Mouse (Mus musculus) ES-CJ7 (cell line): ENCODE measurements around the gene Cst7.
"Not testable (repeated sequence)": the region's sequence is repeated elsewhere in the genome, so short reads cannot be mapped to it uniquely, and the experiment has no call there.

Experiments used
- DNase-seq: peaks from one replicate; pipeline ENCODE4 v3.0.0; 2011; ENCODE audit warnings: low read depth, low spot score

The Cst7 gene

DNA sequence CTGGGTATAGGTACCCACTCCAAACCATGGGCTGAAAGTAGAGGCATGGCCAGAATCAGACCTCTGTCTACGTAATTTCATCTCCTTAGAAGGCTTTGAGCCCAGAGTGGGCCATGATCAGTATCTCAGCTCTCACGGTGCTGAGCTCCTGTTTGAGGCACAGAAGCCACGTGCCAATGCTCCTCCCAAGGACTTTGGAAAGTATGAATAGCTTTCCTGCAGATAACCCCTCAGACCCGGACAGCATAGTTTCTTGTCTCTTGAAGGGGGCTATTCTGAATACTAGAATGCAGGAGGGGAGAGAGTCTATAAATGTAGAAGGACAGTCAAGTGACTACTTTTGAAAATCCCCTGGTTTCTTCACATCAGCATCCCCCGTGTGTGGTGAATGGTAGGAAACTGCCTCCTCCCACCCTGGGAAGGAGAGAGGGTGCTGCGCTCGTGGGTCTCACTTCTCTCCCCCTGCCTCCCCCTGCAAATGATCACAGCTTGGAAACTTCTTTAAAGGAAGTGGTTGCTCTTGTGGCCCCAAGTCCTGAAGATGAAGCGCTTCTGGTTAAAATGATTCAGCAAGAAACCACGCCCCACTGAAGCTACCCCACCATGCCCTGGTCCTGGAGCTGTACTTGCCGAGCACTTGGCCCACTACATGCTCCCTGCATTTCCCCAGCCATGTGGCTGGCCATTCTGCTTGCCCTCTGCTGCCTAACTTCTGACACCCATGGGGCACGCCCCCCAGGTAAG is at the start of gene Cst7:
Gene Cst7 (plus strand): TSS at position 569 of the 744 bp plus-strand sequence.
- no peak for DNase-seq

DNA sequence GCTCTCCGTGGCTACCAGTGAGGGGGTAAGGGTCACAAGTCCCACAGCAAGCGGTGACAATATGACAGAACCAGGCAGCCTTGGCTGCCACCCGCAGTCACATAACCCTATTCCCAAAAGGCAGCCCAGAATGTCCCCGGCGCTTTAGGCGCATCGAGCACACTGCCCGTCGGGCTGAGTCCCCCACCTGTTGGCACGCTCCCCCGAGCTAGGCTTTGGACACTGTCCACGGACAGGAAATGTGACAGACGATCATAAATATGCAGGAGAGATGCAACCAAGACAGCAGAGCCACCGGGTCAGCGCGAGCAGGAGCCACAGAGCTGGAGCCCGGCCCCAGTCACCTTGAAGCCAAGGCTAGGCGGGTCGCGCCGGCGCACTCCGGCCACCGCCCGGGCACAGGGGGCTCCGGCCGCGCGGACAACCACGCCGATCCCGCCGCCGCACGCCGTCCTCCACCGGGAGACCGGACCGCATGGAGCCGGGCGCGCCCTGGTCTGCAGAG is 44.5 kb upstream of the Cst7 start:
- peak; percentile 12 for DNase-seq

DNA sequence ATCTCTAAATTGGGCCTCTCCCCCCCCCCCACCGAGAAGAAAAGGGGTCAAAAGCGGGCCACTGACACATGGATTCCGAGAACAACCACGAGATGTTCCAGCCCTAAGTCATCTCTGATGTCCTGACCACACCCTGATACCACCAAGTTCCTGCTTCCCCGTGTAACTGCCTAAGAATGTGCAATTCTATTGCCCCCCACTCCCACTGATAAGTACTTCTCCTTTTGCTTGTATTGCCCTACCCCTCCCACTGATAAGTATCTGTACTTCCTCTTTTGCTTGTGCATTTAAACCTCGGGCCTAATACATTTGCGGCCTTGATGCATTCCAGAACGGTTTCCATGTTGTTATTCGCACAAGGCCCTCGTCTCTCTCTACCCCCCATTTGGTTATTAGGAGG is 20.6 kb upstream of the Cst7 start:
- DNase-seq = not testable (repeated sequence)

DNA sequence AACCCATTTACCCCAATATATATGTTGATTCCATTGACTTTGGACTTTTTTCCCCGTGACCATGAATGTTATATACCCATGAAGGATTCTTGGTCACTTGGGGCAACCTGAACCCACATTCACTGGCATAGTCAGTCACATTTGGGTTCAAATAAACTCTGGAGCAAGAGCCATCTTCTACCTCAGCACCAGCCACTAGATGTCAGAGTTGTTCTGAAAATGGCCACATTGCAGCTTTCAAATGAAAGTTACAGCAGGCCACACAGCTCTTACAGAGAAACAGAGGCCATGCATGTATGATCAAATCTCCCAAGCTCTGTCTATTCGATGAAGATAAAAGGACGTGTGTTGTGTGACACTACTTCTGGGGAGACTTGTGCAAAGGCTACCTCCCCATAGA is 11.6 kb upstream of the Cst7 start:
- DNase-seq = peak; percentile 44

DNA sequence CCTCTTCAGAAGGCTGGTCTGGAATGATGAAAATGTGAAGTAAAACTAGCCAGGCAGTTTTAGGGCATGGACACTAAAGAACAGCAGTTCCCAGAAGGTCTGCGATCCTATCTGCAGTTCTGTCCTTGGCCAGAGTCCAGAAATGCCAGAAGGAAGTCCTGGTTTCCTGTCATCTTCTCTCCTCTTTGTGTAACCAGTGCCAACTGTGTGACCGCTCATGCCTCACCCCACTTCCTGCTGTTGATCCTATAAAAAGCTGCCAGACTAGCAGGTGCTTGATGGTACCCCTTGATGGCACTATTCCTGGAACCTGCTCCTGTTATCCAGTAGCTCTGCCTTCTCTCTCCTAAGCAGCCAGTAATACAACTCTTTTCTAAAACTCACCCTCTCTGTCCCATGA is 3.2 kb upstream of the Cst7 start:
- DNase-seq = no peak

DNA sequence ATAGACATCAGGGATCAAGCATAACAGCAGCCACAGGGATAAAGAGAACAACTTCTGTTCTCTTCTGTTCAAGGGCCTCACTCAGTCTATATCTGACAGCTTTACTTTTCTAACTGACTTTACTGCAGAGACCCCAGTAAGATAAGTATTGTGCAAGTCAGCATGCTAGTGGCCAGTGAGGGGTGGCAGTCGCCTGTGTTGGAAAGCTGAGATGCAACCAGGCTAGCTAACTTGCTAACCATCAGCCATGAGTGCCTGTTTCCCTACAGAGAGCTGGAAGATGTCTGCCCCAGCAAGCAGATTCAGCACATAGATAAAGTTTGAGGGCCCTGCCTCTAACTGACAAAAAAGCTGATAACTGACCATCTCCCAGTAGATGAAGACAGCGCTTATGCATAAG is 546 bp downstream of the Cst7 start:
- no peak for DNase-seq

DNA sequence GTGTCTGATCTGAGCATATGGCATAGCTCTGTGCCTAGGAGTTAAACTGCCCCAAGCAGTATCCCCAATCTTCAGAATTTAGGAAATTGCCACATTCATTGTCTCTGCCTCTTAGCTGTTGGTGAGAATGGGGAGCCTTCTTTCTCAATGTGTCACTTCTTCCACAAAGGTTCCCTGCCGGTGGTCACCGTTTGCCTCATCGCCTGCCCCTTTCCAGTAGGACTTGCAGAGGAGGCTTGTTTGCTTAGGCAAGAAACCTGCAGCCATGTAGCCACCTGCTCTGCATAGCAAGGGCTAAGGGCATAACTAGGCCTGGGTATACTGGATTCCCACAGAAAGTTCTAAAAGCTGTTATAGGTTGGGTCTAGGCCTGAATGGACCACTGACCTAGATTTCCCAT is 2.2 kb downstream of the Cst7 start:
- no peak for DNase-seq

DNA sequence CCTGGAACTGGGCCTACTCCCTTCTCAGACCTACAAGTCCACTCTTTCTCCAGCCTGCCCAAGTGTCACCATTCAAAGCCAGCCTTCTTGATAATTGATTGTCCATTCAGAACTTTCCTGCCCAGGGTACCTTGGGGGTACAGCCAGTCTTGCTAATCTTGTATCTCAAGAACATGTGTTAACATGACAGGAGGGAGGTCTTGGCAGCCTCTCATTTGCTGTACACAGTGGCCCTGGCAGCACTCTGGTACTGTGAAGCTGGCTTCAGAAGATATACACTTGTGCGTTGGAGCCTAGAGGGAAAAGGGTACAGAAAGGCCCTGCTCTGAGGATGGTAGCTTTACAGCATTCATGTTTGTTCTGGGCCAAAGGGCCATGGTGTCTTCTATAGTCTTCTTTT is 6.0 kb downstream of the Cst7 start:
- DNase-seq = no peak

DNA sequence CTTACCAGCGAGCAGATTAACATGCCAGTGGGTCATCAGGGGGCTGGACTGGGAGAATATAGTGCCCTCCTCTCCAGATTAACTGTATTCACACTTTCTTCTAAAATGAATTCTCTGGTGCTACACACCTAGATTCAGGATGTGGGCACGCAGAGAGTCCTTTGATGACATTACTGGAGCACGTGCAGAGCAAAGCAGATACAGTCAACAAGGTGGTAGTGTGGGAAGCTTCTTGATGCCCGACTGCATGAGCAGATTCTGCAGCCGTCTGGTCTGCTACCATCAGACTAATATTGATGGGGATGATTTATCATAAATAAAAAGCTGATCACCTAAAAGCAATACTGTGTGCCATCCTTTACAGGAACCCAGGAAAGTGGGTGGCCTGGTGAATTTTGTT is 8.4 kb downstream of the Cst7 start:
- DNase-seq = no peak

DNA sequence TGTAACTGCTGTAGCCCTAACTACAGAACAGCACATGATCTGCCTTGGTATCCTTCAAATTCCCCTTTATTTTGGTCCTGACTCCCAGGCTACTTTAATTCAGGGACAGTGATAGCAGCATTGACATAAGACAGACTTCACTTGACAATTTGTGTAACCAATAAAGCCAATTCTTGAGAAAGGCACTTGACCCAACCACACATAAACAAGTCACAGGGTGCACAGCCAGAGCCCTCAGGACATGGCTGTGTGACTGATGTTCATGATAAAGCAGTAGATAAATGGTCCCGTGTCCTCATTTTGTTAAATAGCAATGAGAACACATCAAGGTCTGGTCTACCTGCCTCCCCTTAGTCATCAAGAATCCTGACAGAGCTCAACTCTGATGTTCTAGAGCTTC is 9.4 kb downstream of the Cst7 start:
- no peak for DNase-seq

DNA sequence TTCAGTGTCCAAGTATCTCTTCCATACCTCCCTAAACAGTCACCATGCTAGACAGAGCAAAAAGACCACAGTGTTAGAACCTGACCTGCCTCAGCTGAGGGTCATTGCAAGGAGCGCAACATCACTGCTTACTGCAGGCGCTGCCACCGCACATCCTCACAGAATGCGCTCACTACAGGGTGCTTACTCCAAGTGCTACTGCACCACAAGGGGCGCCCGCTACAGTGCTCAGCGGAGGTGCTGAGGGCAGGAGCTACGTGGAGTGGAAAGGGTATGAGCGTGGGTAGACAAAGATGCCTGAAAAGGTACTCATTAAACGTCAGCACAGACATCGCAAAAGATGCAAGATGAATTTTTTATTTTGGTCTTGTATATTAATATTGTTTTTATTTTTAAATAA is 18.9 kb downstream of the Cst7 start:
- peak; percentile 61 for DNase-seq

DNA sequence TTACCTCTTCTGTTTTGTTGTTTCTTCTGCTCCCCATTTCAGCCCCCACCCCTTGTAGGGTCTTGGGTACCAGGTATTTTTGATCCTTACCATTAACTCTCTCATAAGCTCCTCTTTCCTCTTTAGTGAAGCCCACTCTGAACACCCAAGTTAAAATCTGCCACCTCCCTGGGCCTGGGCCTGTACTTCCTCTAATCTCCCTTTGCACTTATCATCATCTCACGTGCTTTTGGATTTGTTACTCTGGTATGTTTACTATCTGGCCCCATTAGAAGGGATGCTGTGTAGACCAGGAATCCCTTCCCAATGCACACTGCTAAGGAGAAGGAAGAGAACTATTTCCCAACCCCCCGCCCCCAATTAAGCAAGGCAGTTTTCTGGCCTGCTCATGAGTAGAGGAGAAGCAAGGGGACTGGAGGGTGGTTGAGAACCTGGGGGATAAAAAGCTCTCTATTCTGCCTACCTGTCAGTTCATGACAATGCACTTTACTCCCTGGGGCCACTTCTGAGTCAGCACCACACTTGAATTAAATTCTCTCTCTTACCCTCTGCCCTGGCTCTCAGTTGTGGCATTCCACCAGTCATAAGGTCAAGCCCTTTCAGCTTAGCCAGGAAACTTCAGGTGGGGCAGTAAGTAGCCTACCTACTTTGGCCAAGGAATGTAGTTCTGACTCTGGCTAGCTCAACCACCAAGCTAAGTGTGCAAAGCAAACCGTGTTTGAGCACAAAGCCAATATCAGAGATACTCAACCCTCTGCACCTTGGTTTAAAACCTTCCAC is 25.4 kb downstream of the Cst7 start:
- no peak for DNase-seq

DNA sequence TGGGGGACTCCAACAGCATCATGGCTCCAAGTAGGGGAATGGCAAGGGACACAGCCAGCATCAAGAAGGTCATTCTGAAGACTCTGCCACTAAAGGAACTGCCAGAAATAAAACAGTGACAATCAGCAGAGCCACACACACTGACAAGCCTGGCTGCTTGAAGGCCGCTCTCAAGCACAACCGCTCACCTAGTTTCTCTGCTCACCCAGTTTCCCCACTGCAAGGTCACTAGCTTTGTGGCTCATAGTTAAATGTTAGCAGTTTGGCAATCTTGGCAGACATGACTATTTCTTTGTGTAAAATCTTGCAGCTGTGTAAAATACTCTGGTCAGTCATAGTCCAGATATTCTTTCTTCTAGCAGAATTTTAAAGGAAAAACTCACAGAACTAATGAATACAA is 30.0 kb downstream of the Cst7 start:
- no peak for DNase-seq

DNA sequence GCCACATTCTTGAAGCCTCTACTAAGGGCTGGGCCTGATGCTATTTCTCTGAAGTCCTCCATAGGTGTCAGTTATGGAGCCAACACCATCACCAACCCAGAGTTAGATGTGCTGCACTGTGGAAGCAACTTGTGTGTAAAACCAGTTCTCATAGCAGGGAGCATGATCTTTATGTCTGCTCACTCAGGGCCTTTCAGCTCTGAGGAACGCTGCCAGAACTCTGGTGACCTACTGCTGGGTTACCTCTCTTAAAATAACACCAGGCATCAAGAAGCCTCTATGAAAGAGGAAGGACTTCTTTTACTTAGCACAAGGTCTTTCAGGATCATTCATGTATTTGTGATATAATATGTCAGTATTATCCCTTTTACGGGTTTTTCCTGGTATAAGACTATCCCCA is 32.0 kb downstream of the Cst7 start:
- no peak for DNase-seq

DNA sequence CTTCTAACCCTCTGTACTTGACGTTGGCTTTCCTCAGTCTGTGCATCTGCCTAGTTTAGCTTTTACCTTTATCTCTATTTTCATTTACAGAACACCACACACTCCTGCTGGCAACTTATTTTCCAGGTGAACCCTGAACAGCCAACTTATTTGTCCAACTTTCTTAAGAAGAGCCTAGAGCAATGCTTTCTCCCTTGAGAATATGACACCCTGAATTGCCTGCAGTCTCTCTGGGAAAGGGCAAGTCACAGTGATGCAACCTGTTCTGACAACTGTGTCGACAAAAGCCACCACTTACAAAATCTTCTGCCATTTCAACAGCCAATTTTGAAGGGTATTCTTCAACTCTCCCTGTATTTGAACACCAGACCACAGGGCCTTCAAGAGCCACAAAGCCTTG is 34.6 kb downstream of the Cst7 start:
- DNase-seq = no peak

DNA sequence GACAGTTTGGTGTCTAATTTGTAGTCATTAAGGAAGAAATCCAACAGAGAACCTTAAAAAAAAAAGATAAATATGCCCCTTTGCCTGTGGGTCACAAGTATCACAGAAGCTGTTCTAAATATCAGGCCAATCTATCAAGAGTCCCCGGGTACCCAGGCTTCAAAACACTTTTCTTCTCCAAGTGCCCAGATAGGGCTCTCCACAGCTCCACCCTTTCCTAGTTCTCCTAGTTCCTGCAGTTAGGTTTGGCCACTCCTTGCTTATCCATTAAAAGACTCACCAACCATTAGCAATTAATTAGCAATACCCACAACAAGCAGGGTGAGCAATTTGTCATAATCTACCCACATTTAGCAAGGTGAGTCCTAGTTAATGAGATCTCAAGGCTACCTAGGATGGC is 36.9 kb downstream of the Cst7 start:
- no peak for DNase-seq

DNA sequence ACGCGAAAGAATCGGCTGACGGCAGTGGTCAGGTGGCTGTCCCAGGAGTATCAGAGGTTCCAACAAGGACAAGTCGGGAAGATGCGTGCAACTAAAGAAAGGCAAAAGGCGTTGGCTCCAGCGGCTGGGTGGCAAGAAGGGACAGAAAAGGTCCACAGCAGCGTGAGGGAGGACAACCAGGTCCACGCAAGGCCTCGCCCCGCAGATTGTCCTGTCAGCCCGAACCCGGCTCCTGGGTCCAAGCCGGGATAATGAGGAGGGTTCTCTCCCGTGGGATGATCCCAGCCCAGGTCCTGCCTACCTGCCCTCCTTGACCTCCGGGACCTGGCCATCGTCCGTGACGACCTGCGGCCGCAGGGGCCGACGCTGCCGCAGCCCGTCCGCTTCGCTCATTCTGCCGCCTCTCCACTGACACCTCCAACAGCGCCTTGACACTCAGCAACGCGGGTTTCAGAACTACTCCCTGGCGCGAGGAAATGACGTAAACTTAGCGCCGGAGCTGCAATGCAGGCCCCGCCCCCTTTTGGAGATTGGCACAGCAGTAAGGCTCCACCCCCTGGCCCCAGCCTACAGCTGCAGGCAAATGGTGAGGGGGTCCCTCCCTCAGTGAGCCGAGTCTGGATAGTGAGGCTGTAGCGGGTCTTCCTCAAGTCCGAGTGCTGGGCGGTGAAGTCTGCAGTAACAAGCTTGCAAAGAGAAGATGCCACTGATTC is 38.0 kb downstream of the Cst7 start, which contains the start of gene Apmap:
Gene Apmap (minus strand): TSS at position 481 of the 713 bp plus-strand sequence.
- peak; percentile 97 for DNase-seq

DNA sequence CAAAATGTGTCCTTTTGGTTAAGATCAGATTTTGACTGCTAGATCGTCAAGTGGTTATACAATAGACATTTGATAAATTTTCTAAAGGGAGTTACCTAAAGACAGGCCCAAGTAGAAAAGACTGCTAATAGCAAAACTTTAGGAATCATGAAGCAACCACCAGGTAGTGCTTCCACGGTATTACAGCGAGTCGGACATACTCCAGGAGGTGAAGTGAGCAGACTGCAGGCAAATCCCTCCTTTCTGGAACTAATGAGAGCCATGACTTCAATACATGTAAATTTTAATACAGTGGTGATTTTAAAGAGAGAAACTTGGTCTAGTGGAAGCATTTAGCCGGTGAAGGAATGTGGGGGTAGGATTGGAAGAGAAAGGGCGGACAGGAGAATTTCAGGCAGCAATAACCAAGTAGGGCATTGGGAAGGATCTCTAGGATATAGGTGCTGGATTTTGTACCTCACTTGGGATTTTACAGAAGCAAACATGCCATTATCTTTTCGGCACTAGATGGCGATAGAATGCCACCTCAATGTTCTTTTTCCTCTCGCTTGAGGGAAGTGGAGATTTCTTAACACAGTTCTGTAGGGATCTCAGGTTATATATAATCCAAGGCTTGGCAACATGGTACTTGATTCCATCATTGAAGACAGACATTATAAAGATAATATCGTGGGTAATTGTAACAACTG is 38.8 kb downstream of the Cst7 start:
- peak; percentile 78 for DNase-seq

DNA sequence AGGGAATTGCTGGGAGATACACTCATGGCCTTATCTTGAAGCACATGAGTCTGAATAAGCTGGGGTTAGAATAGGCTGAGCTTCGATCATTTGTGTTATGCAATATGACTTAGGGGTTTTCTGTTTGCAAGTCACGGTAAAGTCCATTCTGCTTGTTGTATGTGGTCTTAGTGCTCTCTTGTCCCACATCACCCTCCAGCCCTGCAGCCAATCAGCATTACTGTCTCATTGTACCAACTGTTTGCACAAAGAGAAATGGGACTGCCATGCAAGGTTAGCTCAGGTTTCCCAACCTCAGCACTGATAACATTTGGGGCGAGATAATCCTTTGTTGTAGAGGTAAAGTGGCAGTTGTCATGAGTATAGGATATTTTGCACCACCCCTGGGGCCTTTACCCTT is 39.9 kb downstream of the Cst7 start:
- DNase-seq = no peak

DNA sequence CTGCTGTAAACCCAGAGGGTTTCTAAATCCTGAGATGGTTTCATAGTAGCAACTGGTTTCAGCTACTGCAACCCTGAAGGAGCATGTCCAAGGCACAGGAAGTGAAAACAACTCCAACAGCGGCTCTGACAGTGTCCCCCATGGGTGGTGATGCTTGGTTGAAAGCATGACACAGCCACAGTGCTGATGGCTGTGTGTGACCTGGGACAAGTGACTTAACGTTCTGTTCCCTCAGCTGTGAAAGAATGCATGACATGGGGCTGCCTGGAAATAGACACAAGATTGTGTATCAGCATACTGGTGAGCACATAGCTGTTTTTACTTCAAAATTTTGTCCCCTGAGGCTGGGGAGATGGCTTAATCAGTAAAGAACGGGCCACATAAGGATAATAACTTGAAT is 51.5 kb downstream of the Cst7 start:
- no peak for DNase-seq

DNA sequence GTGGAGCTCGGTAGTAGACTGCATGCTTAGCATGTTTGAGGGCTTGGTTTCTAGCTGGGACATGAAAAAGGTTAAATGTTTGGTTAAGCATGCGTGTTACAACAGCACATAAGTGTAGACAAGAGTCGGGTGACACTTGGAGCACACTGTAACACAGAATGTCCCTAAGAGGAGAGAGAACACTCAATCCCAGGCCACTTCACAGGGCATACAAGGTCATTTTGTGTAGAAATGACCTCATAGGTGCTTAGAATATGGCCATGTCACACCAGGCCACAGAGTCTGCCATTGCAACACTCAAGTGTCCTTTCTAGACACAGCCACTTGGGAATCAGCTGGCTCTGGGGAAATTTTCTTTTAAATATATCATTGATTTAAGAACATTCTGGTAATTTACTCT is 53.7 kb downstream of the Cst7 start:
- DNase-seq = no peak

DNA sequence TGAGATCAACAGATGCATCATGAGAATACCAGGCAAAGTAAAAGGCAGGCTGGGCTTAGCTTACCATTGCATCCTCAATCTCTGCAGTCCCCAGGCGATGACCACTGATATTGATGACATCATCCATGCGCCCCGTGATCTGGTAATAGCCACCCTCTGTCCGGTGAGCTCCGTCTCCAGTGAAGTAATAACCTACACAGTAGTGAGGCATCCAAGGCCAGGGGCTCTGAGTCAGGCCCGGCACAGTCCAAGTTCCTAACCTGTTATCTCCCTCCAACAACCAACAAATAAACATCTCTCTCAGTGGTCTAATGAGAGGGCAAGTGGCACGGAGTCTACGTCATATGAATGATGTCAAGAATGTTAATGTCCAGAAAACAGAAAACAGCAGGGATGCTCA is 54.7 kb downstream of the Cst7 start:
- no peak for DNase-seq
